Mouse (Mus musculus): Measurements from ENCODE around the gene Zc3h12d.
A peak's percentile ranks its signal among the peaks of the same experiment; 100 is the strongest.

The Zc3h12d gene

DNA sequence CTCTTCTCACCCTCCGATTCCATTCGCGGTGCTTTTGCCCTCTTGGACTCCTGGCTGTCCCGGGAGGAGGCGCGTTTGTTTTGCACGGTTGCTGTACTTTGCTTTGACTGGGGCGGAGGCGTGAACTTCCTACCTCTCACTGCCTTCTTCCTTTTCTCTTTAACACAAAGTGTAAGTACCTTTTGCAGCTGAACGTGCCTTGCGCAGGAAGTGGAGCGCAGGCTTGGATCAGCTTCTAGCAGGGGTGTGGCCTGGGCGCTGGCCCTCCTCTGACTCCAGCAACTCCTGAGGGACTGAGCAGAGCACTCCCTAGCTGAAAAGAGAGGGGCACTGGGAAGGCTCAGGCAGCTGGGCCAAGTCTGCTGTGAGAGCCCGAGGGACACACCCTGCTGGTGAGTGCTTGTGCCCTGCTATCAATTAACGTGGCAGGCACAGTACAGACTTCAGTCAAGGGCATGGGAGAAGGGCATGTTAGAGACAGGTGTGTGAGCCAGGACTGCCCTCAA lies at the start of gene Zc3h12d:
TSS of gene Zc3h12d (plus strand) at position 300 of the 506 bp plus-strand sequence.
- peak; percentile 20 for DNase-seq

DNA sequence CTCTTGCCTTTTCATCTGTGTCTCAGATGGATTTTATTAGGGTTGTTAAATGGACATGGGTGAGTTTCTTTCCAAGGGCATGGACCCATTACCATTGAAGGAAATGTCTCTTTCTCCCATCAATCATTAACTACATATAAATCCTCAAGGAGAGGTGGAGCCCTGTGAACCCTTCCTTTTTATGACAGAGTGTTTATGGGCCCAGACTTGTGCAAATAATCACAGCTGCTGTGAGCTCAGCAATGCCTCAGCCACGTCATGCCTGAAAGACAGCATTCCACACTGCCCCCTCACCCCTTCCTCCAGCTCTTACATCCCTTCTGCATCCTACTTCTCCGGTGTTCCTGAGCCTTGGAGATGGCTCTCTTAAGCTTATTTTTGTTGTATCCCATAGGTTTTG lies 45.0 kb upstream of the Zc3h12d start:
- DNase-seq = no peak

DNA sequence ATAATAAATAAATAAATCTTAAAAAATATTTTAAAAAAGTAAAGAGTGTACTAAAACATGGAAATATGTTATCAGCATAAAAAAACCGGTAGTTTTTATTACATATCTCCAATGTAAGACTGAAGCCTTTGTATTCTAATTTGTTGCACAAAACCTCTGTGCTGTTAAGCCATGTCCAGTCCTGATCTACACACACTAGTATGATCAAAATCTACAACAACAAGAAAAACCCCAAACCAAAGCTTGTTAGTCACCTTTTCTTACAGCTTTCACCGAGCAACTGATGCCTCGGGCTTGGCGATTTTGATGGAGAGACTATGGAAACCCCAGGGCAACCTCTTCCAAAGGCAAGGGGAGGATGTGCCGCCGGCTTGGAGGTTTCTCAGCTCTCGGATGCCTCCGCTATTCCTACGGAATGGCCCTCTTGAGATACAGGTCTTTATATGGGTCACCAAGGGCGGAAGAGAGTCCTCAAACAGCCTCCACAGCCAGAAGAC lies 40.0 kb upstream of the Zc3h12d start:
- DNase-seq = no peak

DNA sequence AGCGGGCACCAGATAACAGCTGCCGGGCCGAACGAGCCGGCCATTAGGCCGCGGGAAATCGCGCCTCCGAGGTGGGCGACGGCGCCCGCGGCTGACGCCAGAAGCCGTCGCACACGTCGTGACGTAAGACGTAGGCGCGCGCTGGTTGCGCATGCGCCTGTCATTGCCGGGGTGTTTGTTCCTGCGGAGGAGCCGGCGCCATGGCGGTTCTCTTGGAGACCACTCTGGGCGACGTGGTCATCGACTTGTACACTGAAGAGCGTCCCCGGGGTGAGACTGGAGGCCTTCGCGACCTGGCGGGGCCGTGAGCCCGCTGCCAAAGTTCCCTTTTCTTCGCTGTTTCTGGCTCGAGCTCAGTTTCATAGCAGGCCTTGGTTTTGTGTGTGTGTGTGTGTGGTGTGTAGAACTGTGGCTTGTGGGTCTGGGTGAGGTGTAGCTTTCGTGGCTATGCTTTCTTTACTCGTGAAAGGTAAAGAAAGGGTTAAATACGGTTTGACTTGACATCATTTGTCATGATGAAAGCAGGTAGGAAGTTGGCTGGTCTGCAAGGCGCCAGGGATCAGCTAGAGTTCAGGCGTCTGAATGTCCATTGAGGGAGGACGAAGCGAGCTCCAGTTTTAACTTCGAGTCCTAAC lies 39.4 kb upstream of the Zc3h12d start, which contains the start of the genes Ginm1 and Ppil4:
TSS of gene Ginm1 (minus strand) at position 74 of the 635 bp plus-strand sequence.
TSS of gene Ppil4 (plus strand) at position 141 of the 635 bp plus-strand sequence.
- peak; percentile 91 for DNase-seq

DNA sequence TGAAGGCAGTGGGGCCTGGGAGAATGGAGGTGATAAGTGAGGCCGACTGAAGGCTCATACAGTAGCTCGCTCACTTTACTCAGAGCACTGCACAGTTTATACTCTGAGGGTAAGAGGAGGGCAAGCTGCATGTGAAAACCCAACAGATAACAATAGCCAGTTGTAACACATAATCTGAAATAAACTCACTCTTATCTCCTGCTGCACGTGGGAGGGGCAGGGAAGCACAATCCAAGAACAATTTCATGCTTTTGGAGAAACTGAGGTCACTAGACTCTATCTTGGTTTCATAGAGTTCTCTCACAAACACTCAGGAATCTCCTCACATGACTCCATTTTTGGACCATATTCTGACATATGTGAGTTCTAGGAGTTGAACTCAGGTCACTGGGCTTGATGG lies 31.0 kb upstream of the Zc3h12d start:
- no peak for DNase-seq

DNA sequence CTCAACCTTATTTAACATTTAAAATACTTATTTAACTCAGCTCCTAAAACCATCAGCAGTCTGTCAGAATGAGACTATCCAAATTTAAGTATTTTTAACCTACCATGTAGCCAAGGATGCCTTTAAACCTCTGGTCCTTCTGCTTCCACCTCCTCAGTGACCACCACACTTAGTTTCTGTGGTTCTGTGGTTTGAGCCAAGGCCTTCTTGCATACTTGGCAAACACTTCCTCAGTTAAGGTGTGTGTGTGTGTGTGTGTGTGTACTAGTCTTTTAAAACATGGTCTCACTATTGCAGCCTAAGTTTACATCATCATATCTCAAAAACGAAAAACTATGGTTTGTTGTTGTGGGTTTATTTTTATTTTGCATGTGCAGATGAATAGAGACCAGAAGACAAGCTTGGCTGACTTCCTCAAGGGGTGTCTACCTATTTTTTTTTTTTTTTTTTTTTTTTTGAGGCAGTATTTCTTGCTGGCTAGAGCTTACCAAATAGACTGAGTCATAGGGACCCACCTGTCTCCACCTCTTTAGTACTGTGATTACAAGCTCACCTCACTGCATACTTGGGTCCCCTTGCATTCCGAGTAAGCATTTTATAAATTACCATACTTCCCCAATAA lies 29.6 kb upstream of the Zc3h12d start:
- no peak for DNase-seq

DNA sequence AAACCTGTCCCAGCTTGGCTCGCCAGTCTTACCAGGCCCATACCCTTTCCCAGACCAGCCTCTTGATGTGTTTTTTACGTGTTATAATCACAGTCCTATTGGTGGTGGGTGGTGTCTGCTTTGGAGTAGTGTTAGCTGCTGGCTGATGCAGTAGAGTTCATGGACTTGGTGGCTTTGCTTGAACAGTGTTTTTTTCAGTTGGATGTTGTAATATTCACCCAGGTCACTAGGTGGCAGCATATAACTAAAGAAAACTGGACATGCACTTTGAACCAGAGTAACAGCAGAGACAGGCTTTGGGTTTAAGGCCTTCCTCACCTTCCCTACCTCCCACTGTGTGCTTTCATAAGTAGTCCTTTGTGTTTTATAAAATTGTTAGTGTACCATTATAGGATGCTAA lies 22.3 kb upstream of the Zc3h12d start:
- no peak for DNase-seq

DNA sequence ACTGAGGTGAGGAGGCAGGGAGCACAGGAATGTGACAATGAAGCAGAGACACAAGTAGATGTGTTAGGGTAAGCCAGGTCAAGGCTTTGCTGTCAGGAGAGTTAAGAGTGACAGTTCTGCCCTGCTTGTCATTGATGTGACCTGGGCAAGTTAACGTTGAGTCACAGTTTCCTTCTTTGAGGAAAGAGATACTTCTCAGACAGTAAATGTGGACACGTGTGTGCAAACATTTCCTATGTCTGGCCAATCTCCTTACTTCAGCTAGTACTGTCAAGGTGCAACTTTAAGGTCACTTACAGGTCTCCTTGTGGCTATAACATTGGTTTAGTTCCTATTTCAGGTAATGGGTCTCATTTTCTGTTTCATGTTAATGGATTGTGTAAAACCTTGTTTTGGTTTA lies 15.8 kb upstream of the Zc3h12d start:
- DNase-seq = no peak

DNA sequence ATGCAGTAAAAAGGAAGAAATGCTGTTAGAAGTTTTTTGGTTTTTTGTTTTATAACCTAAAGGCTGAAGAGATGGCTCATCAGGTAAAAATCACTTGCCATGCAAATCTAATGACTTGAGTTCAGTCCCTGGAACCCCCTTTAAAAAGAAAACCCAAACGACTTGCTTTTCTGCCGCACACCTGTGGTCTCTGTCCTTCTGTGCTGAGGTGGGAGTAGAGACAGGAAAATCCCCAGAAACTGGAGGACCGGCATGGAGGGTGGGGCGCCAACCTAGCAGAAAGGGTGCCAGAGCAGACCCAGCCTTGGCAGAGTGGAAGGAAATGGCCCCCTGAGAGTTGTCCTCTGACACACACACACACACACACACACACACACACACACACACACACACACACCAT lies 13.6 kb upstream of the Zc3h12d start:
- DNase-seq = no peak

DNA sequence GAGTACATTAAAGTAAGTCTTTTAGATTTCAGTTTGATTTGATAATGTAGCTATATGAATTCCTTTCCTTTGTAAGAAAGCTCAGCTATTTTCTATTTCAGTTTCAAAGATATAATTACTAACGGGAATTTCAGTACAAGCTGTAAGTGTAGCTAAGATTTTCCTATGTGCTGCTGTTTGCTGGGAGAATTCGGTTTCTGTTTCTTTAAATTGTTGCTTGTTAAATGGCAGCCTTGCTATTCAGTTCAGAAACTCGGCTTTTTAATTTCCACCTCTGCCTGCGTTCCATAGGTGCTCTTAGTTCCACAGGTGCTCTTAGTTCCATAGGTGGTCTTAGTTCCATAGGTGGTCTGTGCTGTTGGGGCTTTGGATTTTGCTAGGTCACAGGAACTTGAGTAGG lies 13.1 kb upstream of the Zc3h12d start:
- DNase-seq = no peak

DNA sequence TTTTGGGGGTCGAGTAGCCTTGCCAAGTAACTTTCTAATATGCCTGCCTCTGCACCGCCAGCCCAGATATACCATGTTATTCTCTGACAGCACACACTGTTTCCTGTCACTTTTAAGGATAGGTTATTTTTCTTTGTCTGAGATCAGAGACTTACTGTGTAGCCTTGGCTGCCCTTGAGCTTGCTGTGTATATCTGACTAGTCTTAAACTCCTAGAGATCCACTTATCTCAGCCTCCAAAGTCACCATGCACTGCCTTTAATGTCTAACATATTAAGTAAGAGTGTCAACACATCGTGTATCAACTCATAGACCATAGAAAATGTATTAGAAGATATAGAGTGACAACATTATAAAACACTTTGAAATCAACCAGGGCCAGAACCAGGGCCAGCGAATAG lies 12.7 kb upstream of the Zc3h12d start:
- DNase-seq = no peak

DNA sequence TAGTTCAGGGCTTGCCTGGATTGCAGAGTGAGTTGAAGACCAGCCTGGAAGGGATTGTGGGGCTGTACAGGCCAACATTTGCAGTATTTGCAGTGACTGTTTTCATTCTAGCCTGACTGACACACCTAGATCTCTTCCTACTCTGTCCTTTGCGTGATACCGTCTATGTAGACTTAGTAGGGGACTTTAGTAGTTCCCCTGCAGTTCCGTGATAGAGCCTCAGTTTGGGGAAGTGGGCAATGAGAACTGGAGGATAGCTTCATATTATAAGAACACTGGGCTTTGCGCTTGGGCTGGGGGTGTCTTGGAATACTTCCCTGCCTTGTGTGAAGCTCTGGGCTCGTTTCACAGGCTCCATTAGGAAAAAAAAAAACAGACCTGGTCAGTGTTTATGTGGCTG lies 12.1 kb upstream of the Zc3h12d start:
- no peak for DNase-seq

DNA sequence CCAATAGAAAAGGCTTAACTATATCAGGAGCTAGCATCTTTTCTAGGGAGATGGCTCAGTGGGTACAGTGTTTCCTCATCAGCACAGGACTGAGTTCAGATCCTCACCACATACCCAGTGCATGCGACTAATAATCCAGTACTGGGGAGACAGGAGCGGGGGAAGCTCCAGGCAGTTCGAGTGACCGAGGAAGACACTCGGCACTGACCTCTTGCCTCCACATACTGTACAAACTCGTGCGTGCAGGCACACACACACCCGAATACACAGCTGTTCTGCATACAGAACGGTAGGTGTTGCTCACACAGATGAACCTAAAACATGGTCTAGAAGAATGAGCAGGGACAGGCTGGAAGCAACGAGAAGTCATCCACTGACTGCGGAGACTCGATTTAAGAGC lies 10.3 kb upstream of the Zc3h12d start:
- DNase-seq = no peak

DNA sequence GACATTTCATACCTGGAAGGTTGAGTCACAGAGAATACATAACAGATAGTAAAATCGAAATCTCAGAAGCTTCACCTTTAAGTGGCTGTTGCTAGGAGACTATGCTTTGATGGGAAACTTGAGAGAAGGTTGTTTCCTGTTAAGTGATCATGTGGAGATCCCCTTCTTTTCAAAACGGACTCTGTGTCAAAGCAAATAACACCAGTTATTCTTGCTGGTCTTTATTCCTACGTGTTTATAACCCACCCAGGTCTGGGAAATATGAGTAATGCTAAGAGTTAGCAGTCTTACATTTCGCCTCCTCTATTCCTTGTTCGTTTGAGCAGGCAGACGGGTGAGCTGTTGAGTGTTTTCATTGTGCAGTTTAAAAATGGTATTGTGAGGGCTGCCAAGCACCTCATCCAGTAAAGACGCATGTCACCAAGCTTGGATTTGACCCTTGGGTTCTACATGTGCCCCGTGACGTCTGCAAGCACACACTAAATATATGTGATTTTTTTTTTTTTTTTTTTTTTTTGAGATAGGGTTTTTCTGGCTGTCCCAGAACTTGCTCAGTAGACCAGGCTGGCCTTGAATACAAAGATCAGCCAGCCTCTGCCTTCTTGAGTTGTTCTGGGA lies 7.5 kb upstream of the Zc3h12d start:
- DNase-seq = no peak

DNA sequence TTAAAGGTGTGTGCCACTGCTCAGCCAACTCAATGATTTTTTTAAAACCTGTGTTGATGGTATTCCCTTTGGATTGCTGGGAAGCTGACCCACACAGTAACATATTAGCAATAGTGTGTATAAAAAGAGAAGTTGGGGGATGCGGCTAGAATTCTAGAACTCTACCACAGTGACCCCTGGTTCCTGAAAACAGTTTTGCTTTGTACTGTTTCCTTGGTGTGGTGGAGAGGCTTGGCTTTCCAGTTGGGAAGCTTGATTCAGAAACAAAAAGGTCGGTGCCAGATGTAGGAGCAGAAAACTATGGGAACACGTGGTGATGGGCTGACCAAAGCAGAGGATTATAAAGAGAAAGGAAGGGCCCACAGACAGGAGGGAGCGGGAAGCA lies 7.0 kb upstream of the Zc3h12d start:
- DNase-seq = no peak

DNA sequence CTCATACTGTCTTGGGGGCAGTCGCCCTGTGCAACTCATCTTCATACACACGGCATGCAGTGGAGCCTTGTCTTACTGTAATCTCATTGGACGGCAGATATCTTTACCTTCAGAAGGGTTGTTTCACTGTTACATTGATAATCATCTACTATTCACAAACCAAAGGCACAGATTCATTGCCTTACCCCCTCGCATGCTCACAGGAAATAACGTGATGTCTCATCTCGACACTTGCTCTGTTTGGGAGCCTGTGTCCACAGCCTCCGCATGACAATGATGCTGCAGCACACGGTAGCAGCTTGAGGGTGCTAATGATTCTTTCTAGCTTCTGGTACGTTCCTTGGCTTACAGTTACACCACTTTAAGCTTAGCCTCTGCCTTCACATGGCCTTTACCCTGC lies 6.2 kb upstream of the Zc3h12d start:
- DNase-seq = no peak

DNA sequence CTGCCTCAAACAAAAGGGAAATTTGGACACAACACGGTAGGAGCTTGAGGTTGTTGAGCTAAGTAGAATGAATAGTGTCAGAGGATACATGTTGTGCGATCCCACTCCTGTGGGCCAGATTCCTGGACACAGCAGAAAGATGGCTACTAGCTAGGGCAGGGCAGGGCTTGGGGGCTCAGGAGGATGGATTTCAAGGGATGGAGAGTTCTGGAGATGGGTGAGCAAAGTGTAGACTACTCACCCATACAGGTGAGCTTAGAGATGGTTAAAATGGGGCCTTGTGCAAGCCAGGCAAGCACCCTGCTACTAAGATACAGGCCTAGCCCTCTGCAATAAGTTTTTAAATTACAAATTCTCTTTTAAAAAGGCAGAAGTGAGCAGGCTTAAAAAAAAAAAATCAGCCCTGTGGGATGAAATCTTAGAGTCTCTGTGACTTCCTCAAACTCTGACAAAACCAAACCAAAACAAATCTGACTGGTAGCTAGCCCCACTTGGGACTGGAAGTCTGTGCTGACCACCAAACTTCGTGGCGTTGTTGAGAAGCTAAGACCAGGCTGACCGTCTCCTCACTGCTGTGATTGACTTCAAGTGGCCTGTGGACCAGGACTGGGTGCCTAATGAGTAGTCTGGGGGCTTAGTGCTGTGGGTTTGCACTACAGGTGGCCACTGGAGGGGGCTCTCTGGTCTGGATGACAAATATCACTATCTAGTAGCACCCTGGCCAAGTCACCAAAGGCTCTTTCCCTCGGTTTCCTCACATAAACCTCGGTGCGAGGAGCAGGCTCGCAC lies 1.3 kb downstream of the Zc3h12d start:
- DNase-seq = no peak

DNA sequence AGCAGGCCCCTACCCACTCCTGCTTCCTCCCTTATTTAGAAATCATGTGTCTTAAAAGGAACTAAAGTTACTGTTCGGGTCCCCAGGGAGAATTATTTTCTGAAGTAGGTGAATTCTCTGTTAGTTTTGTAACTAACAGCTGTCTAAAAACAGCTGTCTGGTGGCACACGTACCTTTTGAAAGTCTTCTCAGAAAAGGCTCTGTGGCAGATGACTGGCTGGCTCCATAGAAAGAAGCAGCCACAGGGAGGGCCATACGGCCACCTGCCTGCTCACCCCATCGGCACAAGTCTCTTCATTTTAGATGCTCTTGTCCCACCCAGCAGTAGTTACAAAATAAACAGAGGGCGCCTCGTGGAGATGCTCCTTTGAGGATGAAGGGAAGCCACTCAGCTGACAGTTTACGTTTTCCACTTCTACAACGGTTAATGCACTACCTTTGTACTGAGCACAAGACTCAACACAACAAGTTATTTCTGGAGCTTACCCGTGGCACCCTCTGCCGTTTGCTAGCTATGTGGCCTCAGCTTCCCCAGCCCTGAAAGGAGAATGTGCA lies 2.5 kb downstream of the Zc3h12d start:
- DNase-seq = no peak

DNA sequence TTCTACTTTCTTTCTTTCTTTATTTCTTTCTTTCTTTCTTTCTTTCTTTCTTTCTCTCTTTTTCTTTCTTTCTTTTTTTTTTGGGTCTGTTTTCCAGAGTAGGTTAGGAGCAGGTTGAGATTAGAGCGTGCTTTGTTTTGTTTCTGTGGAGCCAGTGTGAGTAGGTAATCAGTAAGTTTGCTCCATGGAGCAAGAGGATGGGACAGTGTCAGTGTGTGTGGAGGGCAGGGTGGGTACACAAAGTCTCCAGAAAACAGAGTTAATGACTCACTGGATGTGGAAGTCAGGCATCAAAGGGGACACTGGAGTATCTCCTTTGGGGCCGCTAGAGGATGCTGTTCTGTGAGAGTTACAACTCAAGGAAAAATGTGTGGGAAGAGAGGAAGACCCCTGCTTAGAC lies 4.6 kb downstream of the Zc3h12d start:
- DNase-seq = no peak

DNA sequence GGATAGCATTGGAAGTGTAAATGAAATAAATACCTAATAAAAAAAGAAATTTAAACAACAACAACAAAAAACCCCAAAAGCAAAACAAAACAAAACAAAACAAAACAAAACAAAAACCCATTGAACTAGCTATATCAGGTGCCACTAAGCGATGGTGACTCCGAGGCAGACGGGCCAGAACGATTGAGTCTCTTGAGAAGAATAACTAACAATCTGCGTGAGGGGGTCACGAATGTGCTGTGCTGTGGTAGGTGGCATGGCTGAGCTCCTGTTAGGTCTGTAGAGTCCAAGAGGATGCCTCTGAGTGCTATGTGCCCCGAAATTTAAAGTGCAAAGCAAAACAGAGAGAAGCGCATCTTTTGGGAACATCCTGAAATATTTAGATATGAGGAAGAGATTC lies 5.2 kb downstream of the Zc3h12d start:
- no peak for DNase-seq

DNA sequence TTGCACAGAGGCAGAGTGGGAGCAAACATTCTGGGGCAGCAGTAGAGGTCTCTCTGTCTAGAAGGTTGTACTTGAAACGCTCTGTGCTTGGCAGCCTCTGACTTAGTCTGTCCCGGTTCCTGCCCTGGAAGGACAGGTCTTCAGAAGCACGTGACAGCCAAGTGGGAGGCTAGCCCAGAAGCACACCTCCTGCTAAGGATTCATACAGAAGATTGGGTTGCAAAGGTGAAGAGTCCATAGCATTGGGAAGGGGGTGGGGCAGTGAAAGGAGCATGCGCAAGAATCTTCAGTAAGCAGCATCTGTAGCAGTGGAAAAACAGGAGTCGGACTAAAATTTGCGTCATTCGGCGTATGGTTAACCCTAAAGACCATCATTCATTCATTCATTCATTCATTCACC lies 5.8 kb downstream of the Zc3h12d start:
- no peak for DNase-seq

DNA sequence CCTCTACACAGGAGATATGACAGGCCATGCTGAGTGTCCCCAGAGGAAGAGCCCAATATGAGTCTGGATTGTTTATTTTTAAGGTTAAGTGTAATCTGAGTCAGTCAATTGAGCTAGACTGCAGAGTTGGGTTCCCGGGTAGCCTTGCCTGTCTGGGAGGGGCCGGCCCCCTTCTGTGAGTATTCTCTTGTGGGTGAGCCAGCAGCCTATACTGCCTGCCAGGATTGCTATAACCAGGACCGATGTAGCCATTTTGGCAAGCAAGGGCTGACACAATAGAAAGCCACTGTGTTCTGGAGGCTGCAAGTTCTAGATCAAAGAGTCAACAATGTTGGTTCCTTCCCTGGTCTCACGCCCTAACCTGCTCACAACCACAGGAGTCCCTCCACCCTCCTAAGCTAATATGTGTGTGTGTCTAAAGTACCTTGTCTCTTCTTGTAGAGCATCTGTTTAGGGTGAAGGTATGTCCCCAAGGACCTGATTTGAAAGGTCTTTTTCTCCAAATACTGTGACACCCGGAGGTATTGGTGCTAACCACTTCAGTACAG lies 6.7 kb downstream of the Zc3h12d start:
- no peak for DNase-seq
